Mouse (Mus musculus): Measurements from ENCODE around the gene Tsfm.

- TF ChIP-seq CTCF (IDR thresholded peaks at IDR 0.05; ENCODE audit: low read depth) = no peak
- no peak for TF ChIP-seq EP300 (IDR thresholded peaks at IDR 0.05; ENCODE audit: low read depth)
These were observed 50.3 kb downstream of the Tsfm start for GRCm38 (mm10) chr10:126980221-126980932.
